Mouse (Mus musculus) MEL (cell line): ENCODE data around the gene Macc1. TPM values are rescaled to one million over a fixed set of nuclear protein-coding genes. Genes with fewer than 3 reads are reported as not detected.

Source experiments
- DNase-seq: peaks from one replicate; pipeline ENCODE4 v3.0.0; 2011; ENCODE audit warnings: low read depth, low spot score
- H3K27ac ChIP-seq: 2 replicates; pipeline ENCODE4 v1.5.1; 2012; ENCODE audit warnings: low read depth, mild to moderate bottlenecking, control low read depth, low read length, moderate library complexity; ENCODE audit not compliant: control insufficient read depth
- H3K27me3 ChIP-seq, 2 experiments: fragments of 150-350 bp in 1 of 2; sonication (generic) in 1 of 2; 2 replicates each; pipeline ENCODE4 v1.6.1; 2012; ENCODE audit warnings: low read length in 2 of 2, mild to moderate bottlenecking in 2 of 2, improper control_type of control experiment in 1 of 2, moderate library complexity in 1 of 2; ENCODE audit not compliant: insufficient read depth in 2 of 2, control insufficient read depth in 1 of 2
- H3K36me3 ChIP-seq, 2 experiments: 2 replicates each; pipeline ENCODE4 v1.6.1; 2012 to 2014; ENCODE audit warnings: low read length in 2 of 2, improper control_type of control experiment in 1 of 2, inconsistent platforms in 1 of 2, mild to moderate bottlenecking in 1 of 2; ENCODE audit not compliant: insufficient read depth in 2 of 2, control insufficient read depth in 1 of 2
- H3K4me1 ChIP-seq, 2 experiments: fragments of 150-350 bp in 1 of 2; sonication (generic) in 1 of 2; 2 replicates each; pipeline ENCODE4 v1.6.1; 2012; ENCODE audit warnings: low read length in 2 of 2, improper control_type of control experiment in 1 of 2, mild to moderate bottlenecking in 1 of 2; ENCODE audit not compliant: insufficient read depth in 2 of 2, control insufficient read depth in 1 of 2
- H3K4me3 ChIP-seq, 2 experiments: fragments of 150-350 bp in 1 of 2; sonication (generic) in 1 of 2; 2 replicates each; pipeline ENCODE4 v1.5.1; 2012; ENCODE audit warnings: low read depth in 2 of 2, low read length in 2 of 2, mild to moderate bottlenecking in 2 of 2, moderate library complexity in 2 of 2, control low read depth in 1 of 2, improper control_type of control experiment in 1 of 2; ENCODE audit not compliant: control insufficient read depth in 1 of 2, insufficient read depth in 1 of 2
- H3K79me2 ChIP-seq: 2 replicates; pipeline ENCODE4 v1.6.1; 2012; ENCODE audit warnings: mild to moderate bottlenecking, low read length, moderate library complexity; ENCODE audit not compliant: control insufficient read depth, poor library complexity, insufficient read depth
- H3K9ac ChIP-seq: 2 replicates; pipeline ENCODE4 v1.6.1; 2012; ENCODE audit warnings: low read depth, mild to moderate bottlenecking, control low read depth, low read length, moderate library complexity; ENCODE audit not compliant: control insufficient read depth, poor library complexity, severe bottlenecking
- H3K9me3 ChIP-seq: fragments of 150-350 bp; sonication (generic); replicated peaks from 2 replicates; pipeline ENCODE4 v1.6.1; 2012; ENCODE audit warnings: mild to moderate bottlenecking, low read length, improper control_type of control experiment, moderate library complexity; ENCODE audit not compliant: insufficient read depth
- CHD1 ChIP-seq: IDR thresholded peaks from 2 replicates; pipeline ENCODE4 v1.6.1; 2012; ENCODE audit warnings: low read depth, mild to moderate bottlenecking, inconsistent platforms, low read length, improper control_type of control experiment
- CHD2 ChIP-seq: IDR thresholded peaks from 2 replicates; pipeline ENCODE4 v1.6.1; 2011; ENCODE audit warnings: low read length, improper control_type of control experiment
- CTCF ChIP-seq, 3 experiments: IDR thresholded peaks in 2 of 3; conservative IDR thresholded peaks in 1 of 3; 2 replicates each; pipeline ENCODE4 v1.5.1; 2011 to 2012; ENCODE audit warnings: low read length in 3 of 3, low read depth in 2 of 3, mild to moderate bottlenecking in 2 of 3, improper control_type of control experiment in 1 of 3, inconsistent platforms in 1 of 3, mixed read lengths in 1 of 3, moderate library complexity in 1 of 3; ENCODE audit not compliant: control insufficient read depth in 1 of 3, insufficient read depth in 1 of 3, poor library complexity in 1 of 3, severe bottlenecking in 1 of 3
- EP300 ChIP-seq, 2 experiments: IDR thresholded peaks; 2 replicates each; pipeline ENCODE4 v1.6.1; 2011; ENCODE audit warnings: improper control_type of control experiment in 2 of 2, low read length in 2 of 2, low read depth in 1 of 2, mild to moderate bottlenecking in 1 of 2
- HCFC1 ChIP-seq: IDR thresholded peaks from 2 replicates; pipeline ENCODE4 v1.6.1; 2012; ENCODE audit warnings: low read depth, mild to moderate bottlenecking, inconsistent platforms, low read length, improper control_type of control experiment, moderate library complexity
- JUND ChIP-seq: IDR thresholded peaks from 2 replicates; pipeline ENCODE4 v1.6.1; 2011; ENCODE audit warnings: low read depth, mild to moderate bottlenecking, improper control_type of control experiment, low read length
- MAFK ChIP-seq: IDR thresholded peaks from 2 replicates; pipeline ENCODE4 v1.6.1; 2011; ENCODE audit warnings: low read depth, mild to moderate bottlenecking, low read length, improper control_type of control experiment, borderline replicate concordance
- MAZ ChIP-seq: IDR thresholded peaks from 2 replicates; pipeline ENCODE4 v1.6.1; 2012; ENCODE audit warnings: low read depth, mild to moderate bottlenecking, inconsistent platforms, low read length, improper control_type of control experiment
- MEF2A ChIP-seq: IDR thresholded peaks from 2 replicates; pipeline ENCODE4 v1.6.1; 2014; ENCODE audit warnings: low read depth, mild to moderate bottlenecking, inconsistent platforms, low read length, improper control_type of control experiment; ENCODE audit not compliant: poor library complexity, insufficient replicate concordance, severe bottlenecking; ENCODE audit errors: extremely low read depth
- MXI1 ChIP-seq: IDR thresholded peaks from 2 replicates; pipeline ENCODE4 v1.6.1; 2011; ENCODE audit warnings: mild to moderate bottlenecking, low read depth, low read length, improper control_type of control experiment
- MYC ChIP-seq: IDR thresholded peaks from 2 replicates; pipeline ENCODE4 v1.6.1; 2011; ENCODE audit warnings: low read depth, mild to moderate bottlenecking, low read length, improper control_type of control experiment, moderate library complexity
- POLR2A ChIP-seq, 2 experiments: IDR thresholded peaks; 2 replicates each; pipeline ENCODE4 v1.6.1; 2011 to 2012; ENCODE audit warnings: low read length in 2 of 2, mild to moderate bottlenecking in 2 of 2, control low read depth in 1 of 2, improper control_type of control experiment in 1 of 2, low read depth in 1 of 2, moderate library complexity in 1 of 2; ENCODE audit not compliant: control insufficient read depth in 1 of 2, insufficient read depth in 1 of 2, poor library complexity in 1 of 2
- POLR2AphosphoS2 ChIP-seq: IDR thresholded peaks from 2 replicates; pipeline ENCODE4 v1.6.1; 2011; ENCODE audit warnings: low read length, improper control_type of control experiment
- POLR2AphosphoS5 ChIP-seq: IDR thresholded peaks from 2 replicates; pipeline ENCODE4 v1.6.1; 2012; ENCODE audit warnings: low read depth, borderline replicate concordance, mild to moderate bottlenecking, inconsistent platforms, low read length, moderate library complexity, mixed read lengths
- RAD21 ChIP-seq: IDR thresholded peaks from 2 replicates; pipeline ENCODE4 v1.6.1; 2011; ENCODE audit warnings: mild to moderate bottlenecking, low read depth, low read length, improper control_type of control experiment
- SMC3 ChIP-seq: IDR thresholded peaks from 2 replicates; pipeline ENCODE4 v1.6.1; 2011; ENCODE audit warnings: low read depth, low read length, improper control_type of control experiment
- TAL1 ChIP-seq: IDR thresholded peaks from 2 replicates; pipeline ENCODE4 v1.6.1; 2012; ENCODE audit warnings: mild to moderate bottlenecking, inconsistent platforms, low read length, moderate library complexity, mixed read lengths
- TCF12 ChIP-seq: IDR thresholded peaks from 2 replicates; pipeline ENCODE4 v1.6.1; 2014; ENCODE audit warnings: low read depth, mild to moderate bottlenecking, inconsistent platforms, low read length, improper control_type of control experiment, moderate library complexity
- ZC3H11A ChIP-seq: IDR thresholded peaks from 2 replicates; pipeline ENCODE4 v1.6.1; 2012; ENCODE audit warnings: low read depth, mild to moderate bottlenecking, inconsistent platforms, low read length, improper control_type of control experiment
- ZMIZ1 ChIP-seq: IDR thresholded peaks from 2 replicates; pipeline ENCODE4 v1.6.1; 2012; ENCODE audit warnings: low read depth, mild to moderate bottlenecking, inconsistent platforms, low read length, improper control_type of control experiment, moderate library complexity
- ZNF384 ChIP-seq: IDR thresholded peaks from 2 replicates; pipeline ENCODE4 v1.6.1; 2012; ENCODE audit warnings: low read depth, mild to moderate bottlenecking, inconsistent platforms, low read length, improper control_type of control experiment
- polyA plus RNA-seq, 2 experiments: library from polyadenylated mRNA; stranded (reverse) in 1 of 2; unstranded in 1 of 2; fragments of >175 nt in 1 of 2; fragments of >200 nt in 1 of 2; gene quantifications; 2 replicates each; pipeline versions ENCODE4 v1.2.1 to v1.2.4; 2012; ENCODE audit warnings: low replicate concordance in 2 of 2, low read depth in 1 of 2; ENCODE audit not compliant: insufficient read length in 2 of 2, insufficient read depth in 1 of 2, missing spikeins in 1 of 2
- total RNA-seq: library from RNA; depleted of rRNA; stranded (reverse); fragments of 300-350 nt; gene quantifications from 2 replicates; pipeline ENCODE4 v1.2.3, GENCODE M21; 2012

Gene Macc1
- total and polyA plus RNA-seq, 3 experiments = not detected

- H3K9me3 ChIP-seq = no peaks in the 10 kb centered on the region
- no peaks in the 10 kb centered on the region for H3K36me3 ChIP-seq
- peak; percentile 2 for DNase-seq
- no peak overlapping the region for H3K27ac ChIP-seq
- H3K79me2 ChIP-seq = no peaks in the 10 kb centered on the region
- TF ChIP-seq MXI1 = no peak
- H3K4me1 ChIP-seq = no peaks in the 10 kb centered on the region
- H3K4me3 ChIP-seq = no peak overlapping the region
- H3K9ac ChIP-seq = no peak overlapping the region
- H3K27me3 ChIP-seq = no peaks in the 10 kb centered on the region
These were observed 112.3 kb downstream of the Macc1 start for GRCm38 (mm10) chr12:119426182-119426886.

GRCm38 (mm10) chr12:119426887-119427204 lies 112.8 kb downstream of the Macc1 start:
- peak; percentile 9 for DNase-seq
- no peaks in the 10 kb centered on the region for H3K36me3 ChIP-seq
- H3K9me3 ChIP-seq = no peaks in the 10 kb centered on the region
- no peak overlapping the region for H3K27ac ChIP-seq
- H3K79me2 ChIP-seq = no peaks in the 10 kb centered on the region
- no peaks in the 10 kb centered on the region for H3K27me3 ChIP-seq
- no peak overlapping the region for H3K9ac ChIP-seq
- TF ChIP-seq POLR2AphosphoS2 (no peak), SMC3 (peak; percentile 41), ZC3H11A (0 out of 2 replicates have a peak, but pooled peaks have one; percentile 7), ZMIZ1 (no peak), CHD1 (no peak), RAD21 (peak; percentile 17), CTCF (IDR thresholded peaks at IDR 0.05 in 2 of 3, conservative IDR thresholded peaks at IDR 0.05 in 1 of 3; ENCODE audit: control insufficient read depth in 1 of 3, insufficient read depth in 1 of 3, low read depth in 2 of 3, low read length in 3 of 3, poor library complexity in 1 of 3, severe bottlenecking in 1 of 3) (peak in 2 of 3 experiments; percentile 4 to 14; a peak in 1 of 6 replicates)
- H3K4me1 ChIP-seq = no peaks in the 10 kb centered on the region
- H3K4me3 ChIP-seq = no peak overlapping the region

DNA sequence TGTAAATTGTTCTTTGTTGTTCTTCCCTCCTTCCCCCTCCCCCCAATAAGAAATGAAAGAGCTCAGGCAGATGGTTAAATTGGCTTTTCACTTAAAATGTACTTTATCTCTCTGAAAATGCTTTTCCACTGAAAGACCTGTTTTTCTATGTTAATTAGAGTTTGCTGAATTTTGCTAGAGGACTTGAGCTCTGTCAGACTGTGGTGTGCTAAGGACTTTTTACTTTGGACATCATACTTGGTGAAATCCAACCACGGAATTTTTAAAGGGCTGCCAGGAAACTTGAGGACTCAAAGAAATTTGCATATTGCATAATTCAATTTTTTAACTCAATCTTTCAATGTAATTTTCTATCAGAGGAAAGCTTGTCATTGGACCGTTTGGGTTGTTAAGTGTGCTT lies 126.7 kb downstream of the Macc1 start:
- no peaks in the 10 kb centered on the region for H3K27me3 ChIP-seq
- H3K79me2 ChIP-seq = no peaks in the 10 kb centered on the region
- DNase-seq = no peak
- no peak overlapping the region for H3K27ac ChIP-seq
- no peaks in the 10 kb centered on the region for H3K9me3 ChIP-seq
- no peaks in the 10 kb centered on the region for H3K4me1 ChIP-seq
- no peak overlapping the region for H3K9ac ChIP-seq
- no peak for TF ChIP-seq CHD2
- TF ChIP-seq MAZ = no peak
- TF ChIP-seq SMC3 = no peak
- TF ChIP-seq EP300 (IDR thresholded peaks at IDR 0.05; ENCODE audit: low read depth in 1 of 2, low read length in 2 of 2) = no peak
- TF ChIP-seq POLR2AphosphoS2 = no peak
- no peak for TF ChIP-seq ZNF384
- TF ChIP-seq POLR2A (IDR thresholded peaks at IDR 0.05; ENCODE audit: control insufficient read depth in 1 of 2, insufficient read depth in 1 of 2, low read depth in 1 of 2, low read length in 2 of 2, poor library complexity in 1 of 2) = no peak
- TF ChIP-seq CHD1 = no peak
- no peak for TF ChIP-seq MYC
- no peak for TF ChIP-seq JUND
- TF ChIP-seq TAL1 = no peak
- no peak for TF ChIP-seq HCFC1
- no peak for TF ChIP-seq TCF12
- TF ChIP-seq MEF2A = no peak
- TF ChIP-seq MAFK = no peak
- TF ChIP-seq POLR2AphosphoS5 = no peak
- H3K4me3 ChIP-seq = no peak overlapping the region
- H3K36me3 ChIP-seq = no peaks in the 10 kb centered on the region
